Mouse (Mus musculus) adrenal gland, postnatal 10 days (tissue): Measurements from ENCODE around the gene Rnf207. TPM values are rescaled to one million over a fixed set of nuclear protein-coding genes. Genes with fewer than 3 reads are reported as not detected.
A peak's percentile ranks its signal among the peaks of the same experiment; 100 is the strongest.

Experiments
- DNase-seq: peaks from one replicate; pipeline ENCODE4 v3.0.0; 2021; ENCODE audit warnings: mixed read lengths
- total RNA-seq, 2 experiments: library from RNA; stranded (reverse); gene quantifications; 2 replicates each; pipeline ENCODE4 v1.2.3; 2021

Gene Rnf207
- total RNA-seq, 2 experiments from 2014 or later, result 0.70 TPM; not detected in 1

DNA sequence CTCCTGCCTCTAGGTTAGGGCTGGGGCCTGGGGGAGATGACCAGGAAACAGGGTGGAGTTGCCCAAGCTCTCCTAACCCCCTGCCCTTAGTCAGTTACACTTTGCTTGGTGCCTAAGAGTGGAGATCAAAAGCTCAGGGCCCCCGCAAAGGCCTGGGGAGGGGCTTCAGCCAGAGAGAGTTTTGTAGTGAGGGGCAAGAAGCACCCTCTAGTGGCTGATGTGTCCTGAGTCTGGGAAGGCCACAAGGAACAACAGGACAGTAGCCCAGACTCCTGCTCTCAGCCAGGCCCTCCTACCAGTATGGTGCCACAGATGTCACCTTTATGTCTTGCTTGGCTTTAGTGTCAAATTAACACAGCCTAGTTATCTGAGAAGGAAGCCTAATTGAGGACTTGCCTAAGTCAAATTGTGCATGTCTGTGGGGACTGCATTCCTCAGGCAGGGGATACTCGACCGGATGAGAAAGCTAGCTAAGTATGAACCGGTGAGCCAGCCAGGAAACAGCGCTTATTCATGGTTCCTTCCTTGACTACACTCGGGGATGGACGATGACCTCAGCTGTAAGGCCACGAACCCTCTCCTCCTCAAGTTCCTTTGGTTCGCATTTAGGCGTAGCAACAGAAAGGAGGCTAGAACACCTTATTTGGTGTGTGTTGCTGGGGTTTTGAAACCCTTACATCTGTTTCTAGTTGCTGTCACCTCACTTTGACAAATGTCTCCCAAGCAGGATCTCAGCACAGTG is 24.4 kb downstream of the Rnf207 start:
- DNase-seq, result no peak

DNA sequence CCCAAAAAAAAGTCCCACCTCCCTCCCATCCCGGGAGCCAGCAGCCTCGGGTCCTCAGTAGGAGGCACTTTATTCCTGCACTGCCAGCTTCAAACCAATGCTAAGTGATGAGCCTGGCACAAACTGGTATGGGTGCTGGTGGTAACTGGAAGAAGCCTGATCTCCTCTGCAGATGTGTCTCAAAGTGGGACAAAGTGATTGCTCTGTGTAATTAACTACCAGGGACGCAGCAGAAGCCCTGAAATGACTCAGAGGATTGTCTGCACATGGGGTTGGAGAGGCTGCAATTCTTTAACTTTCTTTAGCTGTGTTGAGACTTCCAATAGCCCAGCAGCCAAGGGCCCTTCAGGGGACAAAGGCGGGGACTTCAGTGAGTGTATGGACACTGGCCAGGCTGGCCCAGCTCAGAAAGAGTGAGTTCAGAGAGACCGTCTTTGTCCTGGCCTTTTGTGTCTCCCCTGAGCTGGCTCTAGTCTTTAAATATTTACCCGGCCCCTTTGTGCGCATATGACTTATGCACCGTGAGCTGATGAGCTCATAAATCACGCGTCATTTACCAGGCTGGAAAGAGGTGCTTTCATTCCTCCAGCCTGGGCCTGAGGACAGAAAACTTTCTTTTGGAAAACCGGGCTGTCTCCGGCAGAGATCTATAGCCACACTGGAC is 26.6 kb downstream of the Rnf207 start:
- no peak for DNase-seq

DNA sequence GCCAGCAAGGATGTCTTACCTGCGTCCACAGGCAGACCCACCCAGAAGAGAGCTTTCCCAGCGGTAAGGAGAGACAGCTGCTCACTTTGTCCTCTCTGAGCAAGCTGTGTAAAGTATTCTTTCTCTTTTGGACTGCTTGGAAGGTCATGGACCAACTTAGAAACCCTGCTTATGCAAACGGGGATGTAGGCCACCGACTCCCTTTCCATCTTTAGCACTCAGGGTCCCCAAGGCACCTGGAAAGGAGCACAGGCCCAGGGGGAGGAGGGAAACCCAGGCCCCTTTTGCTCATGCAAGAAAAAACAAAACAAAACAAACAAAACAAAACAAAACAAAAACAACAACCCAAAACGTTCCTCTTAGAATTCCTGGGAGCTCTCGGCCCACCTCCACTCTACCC is 27.2 kb downstream of the Rnf207 start, which contains the start of gene Hes3:
Gene Hes3 (minus strand): TSS at position 101 of the 400 bp plus-strand sequence.
- no peak for DNase-seq

- no peak for DNase-seq
These were observed 27.8 kb downstream of the Rnf207 start for GRCm38 (mm10) chr4:152290991-152291390.

- no peak for DNase-seq
These were observed 28.4 kb downstream of the Rnf207 start for GRCm38 (mm10) chr4:152290385-152290784.

DNA sequence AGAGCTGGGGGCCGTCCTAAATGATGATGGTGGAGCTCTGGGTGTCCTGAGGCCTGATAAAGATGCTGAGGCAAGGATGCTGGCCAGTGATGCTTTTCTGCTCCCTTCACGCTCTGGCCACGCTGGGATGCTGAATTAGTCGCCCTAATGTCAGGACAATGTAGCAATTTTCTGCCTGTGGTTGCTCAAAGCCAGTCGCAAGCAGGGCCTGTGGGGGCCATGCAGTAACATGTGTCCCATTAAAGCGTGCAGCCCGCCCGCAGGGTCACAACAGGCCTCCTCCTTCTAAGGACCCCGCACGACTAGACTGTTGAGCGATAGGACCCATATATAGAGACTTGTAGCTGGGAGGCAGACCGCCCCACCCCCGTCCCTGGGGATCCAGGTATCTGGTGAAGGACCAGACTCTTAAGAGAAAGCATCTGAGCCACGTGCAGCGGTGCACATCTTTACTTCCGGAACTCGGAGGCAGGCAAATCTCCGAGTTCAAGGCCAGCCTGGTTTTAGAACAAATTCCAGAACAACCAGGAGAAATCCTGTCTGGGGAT is 30.3 kb downstream of the Rnf207 start:
- DNase-seq, result no peak

DNA sequence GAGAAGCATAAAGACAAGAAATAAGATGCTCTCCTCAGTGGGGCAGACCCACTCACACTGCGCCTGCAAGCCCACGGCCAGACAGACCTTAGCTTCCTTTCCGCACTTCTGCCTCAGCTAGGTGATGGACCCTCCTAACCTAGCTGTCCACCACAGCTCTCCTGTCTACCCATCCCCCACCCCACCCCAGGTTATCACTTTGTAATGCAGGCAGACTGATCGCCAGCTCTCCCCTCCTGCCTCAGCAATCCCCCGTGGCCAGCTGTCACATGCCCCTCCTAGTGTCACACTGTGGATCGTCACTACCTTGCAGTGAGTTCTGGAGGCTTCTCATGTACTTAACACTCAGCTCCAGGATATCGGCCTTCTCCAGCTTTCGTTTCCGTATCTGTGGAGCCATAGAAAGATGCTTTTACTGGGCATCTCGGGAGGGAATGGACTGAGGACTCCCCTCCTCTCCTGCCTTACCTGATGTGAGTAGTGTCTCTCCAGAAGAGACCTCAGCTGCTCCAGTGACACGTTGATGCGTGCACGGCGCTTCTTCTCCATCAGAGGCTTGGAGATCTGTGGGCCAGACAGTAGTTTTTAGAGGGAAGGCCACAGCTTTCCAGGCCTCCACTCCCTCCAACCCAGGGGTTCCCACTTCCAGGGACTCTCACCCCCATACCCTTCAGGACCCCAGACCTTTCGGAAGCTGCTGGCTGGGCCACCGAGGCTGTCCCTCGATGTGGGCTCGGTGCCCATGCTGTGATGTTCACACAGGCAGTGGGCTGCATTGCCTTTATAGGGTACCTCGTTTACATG is 31.3 kb downstream of the Rnf207 start:
- DNase-seq, result no peak

GRCm38 (mm10) chr4:152286887-152287286 is 31.9 kb downstream of the Rnf207 start:
- peak; percentile 89 for DNase-seq

- DNase-seq, result no peak
These were observed 32.6 kb downstream of the Rnf207 start for GRCm38 (mm10) chr4:152286183-152286582.

GRCm38 (mm10) chr4:152285505-152285904 is 33.3 kb downstream of the Rnf207 start:
- peak; percentile 72 for DNase-seq

DNA sequence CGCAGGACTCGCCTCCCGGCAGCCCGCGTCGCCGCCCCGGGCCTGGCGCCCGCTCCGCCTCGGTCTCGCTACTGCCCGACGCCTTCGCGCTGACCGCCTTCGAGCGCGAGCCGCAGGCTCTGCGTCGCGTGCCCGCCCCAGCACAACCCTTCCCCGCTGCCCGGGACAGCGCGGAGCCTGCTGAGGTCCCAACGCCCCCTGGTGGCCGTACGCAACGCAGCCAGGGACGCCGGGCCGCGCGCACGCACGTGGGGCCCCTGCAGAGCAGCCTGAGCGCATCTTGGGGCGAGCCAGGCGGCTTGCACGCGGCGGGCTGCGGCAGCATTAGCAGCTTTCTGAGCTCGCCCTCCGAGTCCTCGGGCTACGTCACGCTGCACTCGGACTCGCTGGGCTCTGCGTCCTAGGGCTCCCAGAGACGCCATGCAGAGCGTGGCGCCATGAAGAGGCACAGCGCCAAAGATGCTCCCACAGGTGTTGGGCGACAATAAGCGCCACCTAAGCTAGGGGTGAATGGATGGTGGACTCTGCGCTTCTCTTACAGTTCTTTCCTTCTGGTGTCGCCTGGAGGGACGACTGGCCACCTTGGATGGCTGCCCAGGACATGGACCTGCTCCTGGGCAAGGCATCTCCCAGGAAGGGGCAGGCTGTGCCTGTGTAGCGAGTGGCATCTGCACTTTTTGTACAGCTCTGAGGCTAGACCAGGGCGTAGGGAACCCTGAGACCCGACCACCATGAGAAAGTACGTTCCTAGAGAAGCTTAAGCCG is 35.4 kb downstream of the Rnf207 start:
- DNase-seq, result peak; percentile 93

- no peak for DNase-seq
These were observed 36.1 kb downstream of the Rnf207 start for GRCm38 (mm10) chr4:152282721-152283120.

DNA sequence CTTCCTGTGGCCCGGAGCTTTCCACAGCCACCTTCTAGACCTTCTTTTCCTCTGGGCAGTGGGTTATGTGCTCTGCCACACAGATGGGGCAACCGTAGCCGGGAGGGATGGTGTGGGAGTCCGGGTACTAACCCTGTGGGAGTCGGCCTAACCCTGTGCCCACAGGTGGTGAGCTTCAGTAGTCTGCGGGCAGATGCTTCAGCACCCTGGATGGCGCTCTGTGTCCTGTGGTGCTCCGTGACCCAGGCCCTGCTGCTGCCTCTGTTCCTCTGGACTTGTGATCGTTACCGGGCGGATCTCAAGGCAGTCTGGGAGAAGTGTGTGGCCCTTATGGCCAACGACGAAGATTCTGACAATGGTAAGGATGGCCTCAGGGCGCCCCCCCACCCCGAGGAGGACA is 37.2 kb downstream of the Rnf207 start:
- no peak for DNase-seq

- no peak for DNase-seq
These were observed 39.8 kb downstream of the Rnf207 start for GRCm38 (mm10) chr4:152278986-152279385.

DNA sequence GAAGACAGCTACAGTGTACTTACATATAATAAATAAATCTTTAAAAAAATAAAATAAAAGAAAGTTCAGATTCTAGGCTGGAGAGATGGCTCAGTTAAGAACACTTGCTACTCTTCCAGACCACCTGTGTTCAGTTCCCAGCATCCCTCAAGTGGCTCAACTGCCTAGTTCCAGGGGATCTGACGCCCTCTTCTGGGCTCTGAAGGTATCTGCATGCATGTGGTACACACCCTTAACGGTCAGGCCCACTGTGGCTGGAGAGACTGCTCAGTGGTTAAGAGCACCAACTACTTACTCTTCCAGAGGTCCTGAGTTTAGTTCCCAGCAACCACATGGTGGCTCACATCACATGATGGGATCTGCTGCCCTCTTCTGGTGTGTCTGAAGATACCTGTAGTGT is 40.9 kb downstream of the Rnf207 start:
- no peak for DNase-seq

DNA sequence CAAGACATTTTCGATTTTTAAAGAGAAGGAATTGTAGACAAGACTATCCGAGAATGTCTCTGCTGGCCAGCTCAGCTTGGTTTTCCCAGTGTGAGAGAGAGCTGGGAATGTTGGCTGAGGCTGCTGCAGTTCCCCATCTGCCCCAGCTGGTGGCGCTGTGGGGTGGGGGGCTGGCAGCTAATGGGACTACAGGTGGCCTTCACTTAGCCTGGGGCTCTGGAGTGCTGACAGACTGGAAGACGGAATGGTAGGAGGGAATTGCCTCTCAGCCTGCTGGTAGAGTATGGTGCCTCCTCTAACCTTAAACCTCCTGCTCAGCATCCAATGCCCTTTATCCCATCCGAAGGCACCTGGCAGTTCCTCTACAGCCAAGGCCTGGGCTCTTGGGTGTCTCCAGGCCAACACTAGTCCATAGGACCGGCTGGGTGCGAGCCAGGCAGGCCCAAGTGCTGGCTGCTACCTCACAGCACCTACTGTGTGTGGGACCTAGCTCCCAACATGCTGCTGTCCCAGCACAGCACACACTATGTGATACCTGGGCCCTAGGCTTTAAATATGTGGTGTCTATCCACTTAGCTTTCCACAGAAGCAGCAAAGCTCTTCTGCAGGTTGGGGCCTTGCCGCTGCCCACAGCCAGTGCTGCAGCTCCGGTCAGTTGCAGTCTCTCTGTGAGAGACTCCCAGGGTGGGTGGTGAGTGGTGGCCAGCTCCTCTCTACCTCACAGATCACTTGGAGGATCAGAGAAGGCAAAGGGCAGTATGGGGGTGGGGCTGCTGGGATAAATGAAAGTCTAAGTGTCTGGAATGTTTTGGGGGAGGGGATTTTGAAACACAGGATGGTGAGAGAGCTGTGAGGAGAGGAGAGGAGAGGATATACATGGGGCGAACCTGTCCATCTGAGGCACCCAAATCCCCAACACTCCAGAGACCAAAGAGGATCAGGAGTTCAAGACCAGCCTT is 42.1 kb downstream of the Rnf207 start:
- peak; percentile 59 for DNase-seq

- DNase-seq, result peak; percentile 25
These were observed 44.1 kb downstream of the Rnf207 start for GRCm38 (mm10) chr4:152274681-152275131.

DNA sequence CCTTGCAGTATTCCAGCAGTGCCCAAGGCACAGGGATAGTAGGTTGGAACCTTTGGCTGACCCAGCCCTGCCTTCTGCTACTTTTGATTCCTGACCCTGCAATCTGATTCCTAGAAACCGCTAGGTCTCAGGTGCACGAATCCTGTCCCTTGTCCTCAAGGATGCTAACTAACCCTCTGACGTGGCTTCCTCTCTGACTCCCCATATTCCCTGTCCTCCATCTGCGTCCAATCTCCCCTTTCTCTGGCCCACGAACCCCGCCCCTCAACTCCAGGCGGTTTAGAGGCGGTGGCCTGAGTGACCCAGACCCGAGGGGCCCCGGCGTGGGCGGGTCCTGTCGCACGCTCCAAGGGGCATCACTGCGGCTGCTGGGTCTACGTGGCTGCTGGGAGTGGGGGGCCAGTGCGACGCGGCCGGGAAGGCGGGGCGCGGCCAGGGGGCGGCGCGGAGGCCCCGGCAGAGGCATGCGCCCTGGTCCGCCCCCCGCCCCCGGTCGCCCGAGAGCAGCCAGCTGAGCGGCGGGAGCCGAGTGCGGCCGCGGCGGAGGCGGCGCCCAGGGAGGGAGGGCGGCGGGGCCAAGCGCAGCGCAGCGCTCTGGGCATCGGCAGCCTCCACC is 45.1 kb downstream of the Rnf207 start, which contains the start of gene Gpr153:
Gene Gpr153 (plus strand): TSS at position 612 of the 616 bp plus-strand sequence.
- DNase-seq, result peak; percentile 63

- no peak for DNase-seq
These were observed 45.6 kb downstream of the Rnf207 start for GRCm38 (mm10) chr4:152273191-152273590.
